Mouse (Mus musculus): ENCODE results near the gene Sdhaf1. TPM values are rescaled to one million over a fixed set of nuclear protein-coding genes. Genes with fewer than 3 reads are reported as not detected.

Sdhaf1 gene
- polyA plus RNA-seq, 1 experiment from 2014 or later, result 6.4 TPM

DNA sequence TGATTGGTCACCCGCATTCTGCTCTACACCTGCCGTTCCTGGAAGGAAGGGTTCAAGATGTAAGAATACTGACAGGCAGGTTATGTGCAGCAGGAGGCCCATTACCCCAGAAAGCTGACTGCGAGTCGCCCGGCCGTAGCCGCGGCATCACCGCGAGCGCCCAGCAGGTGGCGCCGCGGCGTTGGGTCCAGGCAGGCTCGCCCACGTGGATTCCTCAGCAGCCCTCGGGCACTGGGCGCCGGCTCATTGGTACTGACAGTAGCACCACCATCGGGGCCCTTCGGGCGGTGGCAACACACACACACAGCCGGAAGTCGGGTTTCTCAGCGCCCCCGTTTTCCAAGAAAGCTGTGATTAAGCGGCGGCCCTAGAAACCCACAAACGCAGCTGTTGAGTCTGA lies 24.1 kb upstream of the Sdhaf1 start:
- H3K27me3 ChIP-seq, result no peaks in the 10 kb centered on the region
- ATAC-seq (peak; percentile 67), DNase-seq (ENCODE audit: low read depth, low spot score) (no peak)
- in situ Hi-C loops (cut with MboI; ENCODE audit: low pct_unique_long_range_greater_than_20kb), result no loop called here
- peak; percentile 99 for TF ChIP-seq CTCF (IDR thresholded peaks at IDR 0.05)
- ChIA-PET CTCF (interaction anchor here (1.1 to 2.9 kb wide), 4 partner anchors 12 to 83 kb away, joined by 4 to 13 read pairs (median 6); no protein-coding TSS in a partner anchor), POLR2A (no interaction called here)

DNA sequence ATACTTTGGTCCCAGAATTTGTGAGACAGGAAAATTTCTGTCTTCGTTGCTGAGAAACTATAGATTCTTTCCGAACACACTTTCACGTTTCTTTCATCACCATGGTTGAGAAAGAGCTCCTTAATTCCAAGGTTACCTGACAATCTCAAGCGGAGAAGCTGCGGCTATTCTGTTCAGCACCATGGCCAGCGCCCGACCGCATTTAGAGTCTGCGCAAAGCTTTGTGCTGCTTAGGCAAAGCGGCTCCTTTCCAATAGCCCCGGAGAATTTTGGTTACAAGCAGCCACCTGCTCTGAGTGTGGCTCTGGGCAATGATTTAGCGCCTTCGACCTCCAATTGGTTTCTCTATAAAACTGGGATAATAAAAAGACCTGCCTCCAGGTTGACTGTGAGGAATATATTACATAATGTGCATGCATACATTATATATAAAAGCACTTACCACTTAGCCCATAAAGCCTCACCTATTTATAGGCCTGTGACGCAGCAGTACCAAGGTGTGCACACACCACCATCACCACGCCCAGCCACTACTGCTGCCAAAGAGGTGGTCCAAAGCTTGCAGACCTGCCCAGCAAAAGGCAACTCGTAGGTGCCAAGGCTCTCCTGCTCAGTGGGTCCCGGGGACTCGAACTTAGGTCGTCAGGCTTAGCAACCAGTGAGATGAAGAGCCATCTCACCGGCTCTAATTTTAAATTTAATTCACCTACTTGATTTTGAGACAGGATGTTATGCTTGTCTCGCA lies 23.1 kb upstream of the Sdhaf1 start:
- in situ Hi-C loops (cut with MboI; ENCODE audit: low pct_unique_long_range_greater_than_20kb), result no loop called here
- DNase-seq (ENCODE audit: low read depth, low spot score) (no peak), ATAC-seq (no peak)
- H3K27me3 ChIP-seq, result peaks cover under 1% of the 10 kb centered on the region
- no peak for TF ChIP-seq CTCF (IDR thresholded peaks at IDR 0.05)
- CTCF ChIA-PET, result interaction anchor here (1.0 to 2.4 kb wide), 3 partner anchors 10 to 88 kb away, joined by 3 to 10 read pairs (median 3); partner anchors contain the start of gene Sdhaf1
- POLR2A ChIA-PET, result no interaction called here

DNA sequence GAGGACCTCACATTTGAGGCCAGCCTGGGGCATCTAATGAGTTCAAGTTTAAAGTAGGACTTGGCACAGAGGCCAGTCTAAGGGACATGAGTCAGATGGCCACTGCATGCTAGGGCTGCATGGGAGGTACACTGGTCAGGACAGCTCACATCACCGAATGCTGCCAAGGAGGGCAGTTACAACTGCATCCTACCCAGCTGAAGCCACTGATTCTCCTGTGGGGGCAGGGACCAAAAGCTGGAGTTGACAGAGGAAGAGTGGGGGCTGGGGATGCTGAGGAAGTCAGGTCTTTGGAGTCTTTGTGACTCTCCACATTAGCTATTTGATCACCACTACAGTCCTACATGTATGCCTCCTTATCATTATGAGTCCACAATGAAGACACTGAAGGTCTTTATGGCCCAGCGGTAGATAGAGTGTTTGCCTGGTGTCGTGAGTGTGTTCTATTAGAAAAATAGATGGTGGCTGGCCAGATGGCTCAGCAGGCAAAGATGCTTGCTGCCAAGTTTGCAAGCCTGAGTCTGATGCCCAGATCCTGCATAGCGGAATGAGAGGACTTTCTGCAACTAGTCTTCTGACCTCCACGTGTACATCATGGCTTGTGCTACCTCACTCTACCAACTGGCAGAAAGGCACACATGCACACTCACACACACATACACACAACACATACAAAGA lies 15.9 kb upstream of the Sdhaf1 start:
- ATAC-seq (no peak), DNase-seq (ENCODE audit: low read depth, low spot score) (no peak)
- POLR2A ChIA-PET, result no interaction called here
- in situ Hi-C loops (cut with MboI; ENCODE audit: low pct_unique_long_range_greater_than_20kb), result loop anchor here (10.0 kb wide), 1 partner anchor 95 kb away; no protein-coding TSS in a partner anchor
- CTCF ChIA-PET, result no interaction called here
- H3K27me3 ChIP-seq, result peaks cover 24% of the 10 kb centered on the region
- no peak for TF ChIP-seq CTCF (IDR thresholded peaks at IDR 0.05)

DNA sequence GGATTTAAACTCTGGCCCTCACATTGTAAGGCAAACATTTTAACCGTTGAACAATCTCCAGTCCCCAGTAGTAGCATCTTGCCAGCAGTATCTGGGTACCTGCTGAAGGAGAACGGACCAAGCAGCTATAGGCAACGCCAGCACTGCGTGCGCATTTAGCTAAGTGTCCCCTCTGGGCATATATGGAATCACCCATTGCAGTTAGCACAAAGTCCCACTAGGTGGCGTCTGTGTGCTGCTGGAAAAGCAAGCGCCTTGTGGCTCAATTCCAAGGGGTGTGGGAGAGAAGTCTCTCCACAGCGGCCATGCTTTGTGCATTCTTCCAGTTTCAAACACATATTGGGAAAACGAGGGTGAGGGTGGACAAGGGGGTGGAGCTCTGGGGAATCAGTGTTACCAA lies 12.7 kb upstream of the Sdhaf1 start:
- peak; percentile 96 for TF ChIP-seq CTCF (IDR thresholded peaks at IDR 0.05)
- DNase-seq (ENCODE audit: low read depth, low spot score), result no peak
- CTCF ChIA-PET, result interaction anchor here (0.6 to 4.1 kb wide), 23 partner anchors 9 to 189 kb away, joined by 3 to 14 read pairs (median 4); partner anchors contain the start of gene Sdhaf1
- POLR2A ChIA-PET, result interaction anchor here (0.6 kb wide), 1 partner anchor 130 kb away, joined by 3 read pairs; no protein-coding TSS in a partner anchor
- in situ Hi-C loops (cut with MboI; ENCODE audit: low pct_unique_long_range_greater_than_20kb), result loop anchor here (10.0 kb wide), 1 partner anchor 98 kb away; no protein-coding TSS in a partner anchor
- H3K27me3 ChIP-seq, result peaks cover 19% of the 10 kb centered on the region
- ATAC-seq, result no peak

DNA sequence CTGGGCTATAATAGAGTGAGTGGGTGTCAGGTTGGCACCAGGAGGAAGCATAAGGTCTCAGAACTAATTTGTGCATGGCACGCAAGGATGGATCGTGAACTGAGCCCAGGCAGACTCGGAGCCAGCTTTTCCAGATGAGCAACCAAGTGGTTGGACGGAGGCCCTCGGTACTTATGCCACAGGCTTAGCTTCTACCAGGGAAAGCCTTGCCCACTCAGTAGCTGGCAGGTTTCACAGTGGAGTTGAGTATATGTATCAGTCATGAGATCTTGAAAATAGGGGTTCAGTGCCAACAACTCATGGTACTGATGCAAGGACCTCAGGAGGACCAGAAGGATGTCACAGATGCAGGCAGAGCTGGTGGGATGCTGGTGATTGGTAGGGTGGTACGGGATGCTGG lies 12.0 kb upstream of the Sdhaf1 start:
- CTCF ChIA-PET, result interaction anchor here (0.9 to 4.1 kb wide), 21 partner anchors 9 to 190 kb away, joined by 3 to 14 read pairs (median 5); partner anchors contain the start of gene Sdhaf1
- POLR2A ChIA-PET, result interaction anchor here (0.8 kb wide), 1 partner anchor 95 kb away, joined by 3 read pairs; no protein-coding TSS in a partner anchor
- no peak for TF ChIP-seq CTCF (IDR thresholded peaks at IDR 0.05)
- in situ Hi-C loops (cut with MboI; ENCODE audit: low pct_unique_long_range_greater_than_20kb), result loop anchor here (10.0 kb wide), 1 partner anchor 99 kb away; no protein-coding TSS in a partner anchor
- peaks cover 12% of the 10 kb centered on the region for H3K27me3 ChIP-seq
- DNase-seq (ENCODE audit: low read depth, low spot score) (no peak), ATAC-seq (no peak)

DNA sequence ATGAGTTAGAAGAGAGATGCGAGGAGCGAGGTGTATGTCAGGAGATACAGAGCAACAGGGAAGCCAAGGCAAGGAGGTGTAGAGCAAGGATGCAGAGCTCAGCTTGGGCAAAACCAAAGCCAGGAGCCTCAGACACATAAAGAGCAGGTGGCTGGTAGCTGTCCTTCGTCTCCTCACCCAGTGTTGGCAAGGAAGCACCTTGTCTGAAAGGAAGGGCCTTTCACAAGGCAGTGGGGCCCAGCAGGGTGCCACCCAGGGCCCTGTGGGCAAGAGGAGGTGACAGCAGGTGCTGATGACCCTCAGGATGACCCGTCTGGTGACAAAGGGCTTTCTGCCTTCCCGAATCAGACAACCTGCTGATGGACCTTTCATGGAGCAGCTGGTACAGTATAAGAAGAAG lies 10.9 kb upstream of the Sdhaf1 start:
- no peak for TF ChIP-seq CTCF (IDR thresholded peaks at IDR 0.05)
- H3K27me3 ChIP-seq, result peaks cover under 1% of the 10 kb centered on the region
- in situ Hi-C loops (cut with MboI; ENCODE audit: low pct_unique_long_range_greater_than_20kb), result loop anchor here (10.0 kb wide), 1 partner anchor 100 kb away; no protein-coding TSS in a partner anchor
- ChIA-PET POLR2A (no interaction called here), CTCF (interaction anchor here (1.2 to 4.1 kb wide), 5 partner anchors 10 to 38 kb away, joined by 3 to 14 read pairs (median 5); partner anchors contain the start of gene E130208F15Rik)
- ATAC-seq, result no peak
- no peak for DNase-seq (ENCODE audit: low read depth, low spot score)

DNA sequence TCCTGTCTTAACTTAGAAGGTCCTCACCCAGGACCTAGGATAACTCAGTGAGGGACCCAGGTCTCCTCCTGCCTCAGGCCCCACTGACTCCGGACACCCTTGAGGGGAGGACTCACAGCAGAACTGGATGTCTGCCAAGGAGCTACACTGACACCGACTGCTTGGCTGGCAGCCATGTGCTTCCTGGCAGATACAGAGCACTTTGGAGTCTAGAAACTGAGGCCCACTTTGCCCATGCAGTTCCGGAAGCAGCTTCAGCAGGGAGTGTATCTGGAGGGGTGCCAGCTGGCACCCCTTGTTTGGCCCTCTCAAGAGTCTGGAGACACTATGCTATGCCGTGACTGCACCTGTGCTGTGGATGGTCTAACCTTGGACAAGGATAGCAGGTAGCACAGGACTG lies 9.7 kb upstream of the Sdhaf1 start:
- ChIA-PET CTCF (interaction anchor here (1.0 to 4.1 kb wide), 7 partner anchors 9 to 157 kb away, joined by 3 to 14 read pairs (median 5); partner anchors contain the start of gene E130208F15Rik), POLR2A (interaction anchor here (0.6 kb wide), 1 partner anchor 15 kb away, joined by 3 read pairs; no protein-coding TSS in a partner anchor)
- no peaks in the 10 kb centered on the region for H3K27me3 ChIP-seq
- DNase-seq (ENCODE audit: low read depth, low spot score) (peak; percentile 83), ATAC-seq (peak; percentile 9)
- TF ChIP-seq CTCF (IDR thresholded peaks at IDR 0.05), result no peak
- in situ Hi-C loops (cut with MboI; ENCODE audit: low pct_unique_long_range_greater_than_20kb), result loop anchor here (10.0 kb wide), 1 partner anchor 101 kb away; no protein-coding TSS in a partner anchor

DNA sequence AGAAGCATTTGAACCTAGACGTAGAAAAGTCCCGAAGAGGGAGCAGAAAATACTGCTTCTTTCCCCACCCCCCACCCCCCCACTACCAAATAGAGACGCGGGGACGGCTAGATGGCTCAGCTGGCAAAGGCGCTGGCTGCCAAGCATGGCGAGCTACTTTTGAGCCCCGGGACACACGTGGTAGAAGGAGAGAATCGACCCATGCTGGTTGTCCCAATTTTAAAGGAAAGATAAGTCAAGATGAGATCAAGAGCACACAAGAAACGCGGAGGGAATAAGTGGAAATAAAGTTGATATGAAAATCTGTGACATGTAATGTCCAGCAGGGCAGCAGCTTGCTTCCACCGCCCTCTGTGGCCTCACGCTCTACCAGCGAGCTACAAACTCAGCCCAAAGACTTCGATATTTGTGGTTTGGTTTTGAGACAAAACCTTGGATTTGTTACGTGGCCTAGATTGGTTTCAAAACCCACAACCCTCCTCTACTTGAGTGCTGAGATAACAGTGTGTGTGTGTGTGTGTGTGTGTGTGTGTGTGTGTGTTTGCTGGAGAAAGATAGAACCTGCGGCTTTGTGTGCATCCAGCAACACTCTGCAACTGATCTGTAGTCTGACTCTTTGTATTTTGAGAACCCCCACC lies 9.0 kb upstream of the Sdhaf1 start:
- ChIA-PET CTCF (interaction anchor here (1.1 to 4.1 kb wide), 5 partner anchors 8 to 49 kb away, joined by 3 to 14 read pairs (median 6); no protein-coding TSS in a partner anchor), POLR2A (interaction anchor here (0.6 kb wide), 1 partner anchor 14 kb away, joined by 3 read pairs; no protein-coding TSS in a partner anchor)
- no peak for TF ChIP-seq CTCF (IDR thresholded peaks at IDR 0.05)
- DNase-seq (ENCODE audit: low read depth, low spot score) (no peak), ATAC-seq (no peak)
- in situ Hi-C loops (cut with MboI; ENCODE audit: low pct_unique_long_range_greater_than_20kb), result loop anchor here (10.0 kb wide), 1 partner anchor 102 kb away; no protein-coding TSS in a partner anchor
- H3K27me3 ChIP-seq, result no peaks in the 10 kb centered on the region

DNA sequence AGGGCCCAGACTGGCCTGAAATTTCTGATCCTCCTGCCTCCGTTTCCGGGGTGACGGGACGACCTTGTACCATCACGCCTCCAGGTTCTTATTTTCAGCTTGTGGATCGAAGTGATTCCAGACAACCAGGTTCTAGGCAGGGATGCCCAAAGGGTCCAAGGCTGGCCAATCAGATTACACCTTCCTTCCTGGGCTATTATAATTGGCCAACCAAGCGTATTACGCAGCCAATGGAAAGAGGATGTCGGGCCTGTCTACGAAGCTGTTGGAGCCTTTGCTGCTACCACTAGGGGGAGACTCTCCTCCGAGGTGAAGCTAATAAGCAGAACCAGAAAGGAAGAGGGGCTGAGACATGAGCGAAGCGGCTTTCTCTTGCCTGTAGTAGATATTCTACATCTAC lies 8.2 kb upstream of the Sdhaf1 start:
- peak; percentile 69 for TF ChIP-seq CTCF (IDR thresholded peaks at IDR 0.05)
- ChIA-PET CTCF (interaction anchor here (1.2 kb wide), 2 partner anchors 17 to 48 kb away, joined by 3 to 4 read pairs; no protein-coding TSS in a partner anchor), POLR2A (no interaction called here)
- H3K27me3 ChIP-seq, result no peaks in the 10 kb centered on the region
- in situ Hi-C loops (cut with MboI; ENCODE audit: low pct_unique_long_range_greater_than_20kb), result loop anchor here (10.0 kb wide), 1 partner anchor 103 kb away; no protein-coding TSS in a partner anchor
- no peak for ATAC-seq
- no peak for DNase-seq (ENCODE audit: low read depth, low spot score)

DNA sequence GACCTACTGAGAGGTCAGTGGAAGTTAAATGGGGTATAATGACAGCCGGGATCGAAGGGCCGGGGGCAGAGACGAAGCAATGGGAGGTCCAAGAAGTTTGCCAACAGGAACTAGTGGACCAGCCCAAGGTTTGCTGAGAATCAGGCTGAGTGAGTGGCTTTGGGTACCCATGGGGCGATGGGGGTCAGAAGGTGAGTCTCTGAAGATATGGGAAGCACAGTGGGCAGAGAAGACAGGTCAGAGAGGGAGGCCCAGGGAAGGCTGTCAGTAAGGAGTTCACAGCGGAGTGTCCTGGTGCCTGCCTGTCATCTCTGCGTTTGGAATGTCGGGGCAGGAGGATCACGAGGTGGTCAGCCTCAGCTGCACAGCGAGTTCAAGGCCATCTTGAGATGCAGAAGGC lies 4.7 kb upstream of the Sdhaf1 start:
- in situ Hi-C loops (cut with MboI; ENCODE audit: low pct_unique_long_range_greater_than_20kb), result no loop called here

More for the DNA sequence above, 4.7 kb upstream of the Sdhaf1 start:
- DNase-seq (ENCODE audit: low read depth, low spot score) (no peak), ATAC-seq (no peak)
- TF ChIP-seq CTCF (IDR thresholded peaks at IDR 0.05), result no peak
- CTCF ChIA-PET, result interaction anchor here (1.5 kb wide), 1 partner anchor 164 kb away, joined by 3 read pairs; no protein-coding TSS in a partner anchor
- no peaks in the 10 kb centered on the region for H3K27me3 ChIP-seq
- POLR2A ChIA-PET, result no interaction called here

Measured in Patski (cell line).